Mouse (Mus musculus): Measurements from ENCODE around the gene Mpp2. TPM values are rescaled to one million over a fixed set of nuclear protein-coding genes. Genes with fewer than 3 reads are reported as not detected.
A peak's percentile ranks its signal among the peaks of the same experiment; 100 is the strongest.

The Mpp2 gene
- polyA plus RNA-seq, 1 experiment from 2014 or later = 10.2 TPM

DNA sequence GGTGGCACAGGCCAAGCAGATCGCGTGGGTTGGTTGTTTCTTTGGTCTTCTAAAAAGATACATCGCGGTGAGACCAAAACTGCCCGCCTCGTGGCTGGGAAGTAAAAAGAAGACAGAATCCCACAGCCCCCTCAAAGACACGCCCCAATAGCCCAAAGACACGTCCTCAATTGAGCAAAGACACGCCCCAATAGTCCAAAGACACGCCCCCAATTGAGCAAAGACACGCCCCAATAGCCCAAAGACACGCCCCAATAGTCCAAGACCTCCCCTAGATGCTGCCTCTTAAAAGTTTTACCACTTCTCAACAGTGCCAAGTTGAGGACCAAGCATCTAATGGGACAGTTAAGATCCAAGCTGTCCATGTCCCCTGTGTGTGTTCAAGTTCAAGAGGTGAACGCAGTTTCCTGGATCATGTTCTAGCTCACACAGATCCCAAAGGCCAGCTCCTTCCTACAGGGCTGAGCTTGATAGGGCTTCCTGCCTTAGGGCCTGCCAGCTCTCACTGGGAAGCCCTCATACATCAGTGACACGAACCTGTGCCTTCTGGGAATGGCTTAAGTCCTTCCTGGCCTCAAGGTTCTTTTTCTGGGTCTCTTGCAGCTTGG lies 38.3 kb downstream of the Mpp2 start:
- ATAC-seq (ENCODE audit: low read depth) (no peak), DNase-seq (no peak)
- WGBS (ENCODE audit: insufficient replicate concordance) = 51% methylated on average over 14 of the region's 14 CpGs
- Histone ChIP-seq H3K27ac (no peak overlapping the region), H3K9me3 (replicated peaks) (0 out of 2 replicates have a peak, but pooled peaks cover 6% of the 10 kb centered on the region), H3K4me1 (replicated peaks) (no peaks in the 10 kb centered on the region), H3K9ac (no peak overlapping the region), H3K4me3 (replicated peaks) (no peak overlapping the region), H3K27me3 (0 out of 2 replicates have a peak, but pooled peaks cover 17% of the 10 kb centered on the region), H3K36me3 (no peaks in the 10 kb centered on the region), H3K4me2 (no peak overlapping the region)

DNA sequence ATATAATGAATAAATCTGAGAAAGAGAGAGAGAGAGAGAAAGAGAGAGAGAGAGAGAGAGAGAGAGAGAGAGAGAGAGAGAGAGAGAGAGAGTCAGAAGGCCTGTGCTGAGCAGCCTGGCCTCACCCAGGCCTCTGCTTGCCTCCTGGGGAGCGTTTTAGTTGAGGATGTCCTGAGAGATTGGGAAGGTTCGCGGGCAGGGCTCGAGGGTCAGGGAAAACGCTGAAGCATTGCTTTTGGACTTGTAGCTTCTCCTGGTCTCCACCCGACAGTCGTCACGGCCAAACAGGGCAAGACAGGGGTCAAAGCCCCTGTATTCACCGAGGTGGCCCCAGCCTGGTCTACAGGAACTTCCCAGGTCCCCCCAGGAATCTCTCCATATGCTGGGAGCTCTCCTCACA lies 41.7 kb downstream of the Mpp2 start:
- WGBS (ENCODE audit: insufficient replicate concordance) = 64% methylated on average over 9 of the region's 9 CpGs
- H3K4me3 ChIP-seq (replicated peaks) = no peak overlapping the region
- no peaks in the 10 kb centered on the region for H3K36me3 ChIP-seq
- no peak overlapping the region for H3K27ac ChIP-seq
- H3K4me2 ChIP-seq = no peak overlapping the region
- no peaks in the 10 kb centered on the region for H3K27me3 ChIP-seq
- H3K9ac ChIP-seq = no peak overlapping the region
- DNase-seq = no peak
- H3K4me1 ChIP-seq (replicated peaks) = no peaks in the 10 kb centered on the region
- 0 out of 2 replicates have a peak, but pooled peaks cover 6% of the 10 kb centered on the region for H3K9me3 ChIP-seq (replicated peaks)
- no peak for ATAC-seq (ENCODE audit: low read depth)

DNA sequence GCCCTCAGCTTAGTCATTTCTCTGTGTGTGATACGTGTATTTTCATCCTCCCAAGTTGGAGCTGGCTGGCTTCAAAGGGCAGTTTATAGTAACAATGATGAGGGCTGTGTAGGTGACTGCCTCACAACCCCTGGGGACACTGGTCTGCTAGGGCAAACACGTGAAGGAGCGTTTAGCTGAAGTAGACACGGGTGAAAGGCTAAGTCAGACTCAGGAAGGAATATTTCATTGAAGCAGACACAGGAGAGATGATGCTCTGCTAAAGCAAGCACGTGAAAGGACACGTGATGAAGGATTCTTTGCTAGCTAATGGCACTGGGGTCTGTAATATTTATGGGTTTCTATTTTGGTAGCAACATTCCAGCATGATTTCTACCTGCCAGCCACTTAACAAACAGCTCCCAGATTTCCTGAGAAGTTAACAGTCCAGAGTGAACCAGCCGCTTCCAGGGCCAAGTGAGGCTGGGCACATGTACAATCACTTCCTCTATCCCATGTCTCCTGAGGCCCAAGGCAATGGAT lies 43.6 kb downstream of the Mpp2 start:
- H3K27ac ChIP-seq = no peak overlapping the region
- 70% methylated on average over 7 of the region's 7 CpGs for WGBS (ENCODE audit: insufficient replicate concordance)

DNA sequence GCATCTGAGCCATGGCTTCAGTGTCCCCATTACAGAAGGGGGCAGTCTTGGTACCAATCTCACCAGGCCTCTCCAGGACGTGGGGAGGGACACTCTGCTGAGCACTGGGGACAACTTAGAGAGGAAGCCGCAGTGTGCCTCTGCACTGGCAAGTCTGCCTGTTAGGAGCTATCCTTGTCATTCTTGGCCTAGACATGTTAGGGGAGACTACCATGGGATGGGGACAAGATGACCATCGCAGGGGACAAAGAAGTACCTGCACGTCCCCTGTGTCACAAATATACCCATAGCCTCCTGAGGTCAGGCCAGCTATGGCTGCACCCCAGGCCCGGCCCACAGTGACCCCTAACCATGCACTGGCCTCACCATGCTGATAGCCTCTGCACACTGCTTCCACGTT lies 44.9 kb downstream of the Mpp2 start:
- Histone ChIP-seq H3K4me1 (replicated peaks) (no peaks in the 10 kb centered on the region; the same call in 1 of the 2 replicates), H3K27ac (no peak overlapping the region), H3K4me3 (replicated peaks) (no peak overlapping the region), H3K27me3 (no peaks in the 10 kb centered on the region; the same call in 1 of the 2 replicates), H3K4me2 (no peak overlapping the region), H3K9me3 (replicated peaks) (0 out of 2 replicates have a peak, but pooled peaks cover 6% of the 10 kb centered on the region), H3K9ac (no peak overlapping the region), H3K36me3 (no peaks in the 10 kb centered on the region)
- WGBS (ENCODE audit: insufficient replicate concordance) = 66% methylated on average over 6 of the region's 6 CpGs
- DNase-seq (no peak), ATAC-seq (ENCODE audit: low read depth) (no peak)

More for the DNA sequence above, 43.6 kb downstream of the Mpp2 start:
- Histone ChIP-seq H3K4me3 (replicated peaks) (no peak overlapping the region), H3K27me3 (no peaks in the 10 kb centered on the region), H3K9me3 (replicated peaks) (0 out of 2 replicates have a peak, but pooled peaks cover 6% of the 10 kb centered on the region), H3K4me1 (replicated peaks) (no peaks in the 10 kb centered on the region; the same call in 1 of the 2 replicates), H3K9ac (no peak overlapping the region), H3K4me2 (no peak overlapping the region), H3K36me3 (no peaks in the 10 kb centered on the region)
- ATAC-seq (ENCODE audit: low read depth) = no peak
- no peak for DNase-seq

DNA sequence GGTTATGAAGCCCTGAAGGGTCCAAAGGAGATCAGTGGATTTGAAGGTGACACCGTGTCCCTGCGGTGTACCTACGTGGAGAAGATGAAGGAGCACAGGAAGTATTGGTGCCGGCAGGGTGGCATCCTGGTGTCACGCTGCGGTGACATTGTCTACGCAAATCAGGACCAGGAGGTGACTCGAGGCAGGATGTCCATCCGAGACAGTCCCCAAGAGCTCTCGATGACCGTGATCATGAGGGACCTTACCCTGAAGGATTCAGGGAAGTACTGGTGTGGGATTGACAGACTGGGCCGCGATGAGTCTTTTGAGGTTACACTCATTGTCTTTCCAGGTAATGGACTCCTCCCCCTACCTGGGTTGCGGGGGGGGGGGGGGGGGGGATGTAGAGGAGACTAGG lies 45.3 kb downstream of the Mpp2 start:
- H3K9ac ChIP-seq = no peak overlapping the region
- no peak overlapping the region for H3K27ac ChIP-seq
- no peak overlapping the region for H3K4me2 ChIP-seq
- no peak for DNase-seq
- WGBS (ENCODE audit: insufficient replicate concordance) = 77% methylated on average over 14 of the region's 14 CpGs
- no peaks in the 10 kb centered on the region; the same call in 1 of the 2 replicates for H3K27me3 ChIP-seq
- H3K4me3 ChIP-seq (replicated peaks) = no peak overlapping the region
- H3K9me3 ChIP-seq (replicated peaks) = 0 out of 2 replicates have a peak, but pooled peaks cover 6% of the 10 kb centered on the region
- no peaks in the 10 kb centered on the region; the same call in 1 of the 2 replicates for H3K4me1 ChIP-seq (replicated peaks)
- ATAC-seq (ENCODE audit: low read depth) = no peak
- no peaks in the 10 kb centered on the region for H3K36me3 ChIP-seq

DNA sequence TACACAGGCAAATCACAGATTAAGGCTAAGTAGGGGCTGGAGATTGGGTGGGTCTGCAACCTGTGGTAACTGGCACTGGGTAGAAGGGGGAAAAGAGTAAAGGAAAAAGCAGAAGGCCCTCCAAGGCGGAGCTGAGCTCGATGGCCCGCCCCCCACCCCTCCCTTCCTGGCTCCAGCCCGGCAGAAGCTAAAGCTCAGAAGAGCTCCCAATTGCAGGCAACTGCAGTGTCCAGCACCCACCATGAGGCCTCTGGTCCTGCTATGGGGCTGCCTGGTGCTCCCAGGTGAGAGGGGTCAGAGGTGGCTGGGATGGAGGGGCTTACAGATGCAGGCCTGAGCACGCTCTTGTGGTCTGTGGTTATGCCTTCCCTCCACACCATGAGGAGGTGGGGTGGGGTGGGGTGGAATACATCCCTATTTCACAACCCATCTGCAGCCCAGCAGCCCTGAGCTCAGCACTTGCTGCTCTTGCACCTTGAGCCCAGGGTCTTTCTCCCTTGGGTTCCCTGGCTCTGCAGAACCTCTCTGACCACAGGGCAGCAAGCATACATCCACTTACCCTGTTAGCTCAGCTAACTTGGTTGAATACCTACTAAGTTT lies 46.9 kb downstream of the Mpp2 start, which contains the start of gene Cd300lg:
TSS of gene Cd300lg (plus strand) at position 160 of the 600 bp plus-strand sequence.
- 0 out of 2 replicates have a peak, but pooled peaks cover 6% of the 10 kb centered on the region for H3K9me3 ChIP-seq (replicated peaks)
- H3K27ac ChIP-seq = no peak within 1 kb of the TSS
- H3K4me1 ChIP-seq (replicated peaks) = no peaks in the 10 kb centered on the region; the same call in 1 of the 2 replicates
- ATAC-seq (ENCODE audit: low read depth) (no peak), DNase-seq (no peak)
- H3K4me2 ChIP-seq = no peak within 1 kb of the TSS
- H3K9ac ChIP-seq = no peak within 1 kb of the TSS
- no peak within 1 kb of the TSS for H3K4me3 ChIP-seq (replicated peaks)
- WGBS (ENCODE audit: insufficient replicate concordance) = 14% methylated on average over 5 of the region's 5 CpGs
- H3K36me3 ChIP-seq = no peaks in the 10 kb centered on the region
- H3K27me3 ChIP-seq = peaks cover 7% of the 10 kb centered on the region; the same call in 1 of the 2 replicates

DNA sequence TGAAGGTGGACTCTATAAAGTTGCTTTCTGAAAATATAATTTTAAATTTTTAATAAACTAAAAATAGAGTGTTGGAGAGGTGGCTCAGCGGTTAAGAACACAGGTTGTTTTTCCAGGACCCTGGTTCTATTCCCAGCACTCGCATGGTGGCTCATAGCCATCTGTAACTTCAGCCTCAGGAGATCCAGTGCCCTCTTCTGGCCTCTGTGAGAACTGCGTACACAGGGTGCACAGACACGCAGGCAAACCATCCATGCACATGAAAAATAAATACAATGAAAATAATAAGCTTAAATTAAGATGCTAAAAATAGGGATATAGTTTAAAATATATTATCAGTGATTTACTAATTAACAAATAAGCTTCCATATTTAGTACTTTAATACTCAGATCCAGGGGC lies 47.7 kb downstream of the Mpp2 start:
- H3K27me3 ChIP-seq = peaks cover 7% of the 10 kb centered on the region; the same call in 1 of the 2 replicates
- no peak for ATAC-seq (ENCODE audit: low read depth)
- H3K4me3 ChIP-seq (replicated peaks) = no peak overlapping the region
- H3K36me3 ChIP-seq = no peaks in the 10 kb centered on the region
- no peak for DNase-seq
- no peak overlapping the region for H3K27ac ChIP-seq
- H3K4me1 ChIP-seq (replicated peaks) = no peaks in the 10 kb centered on the region; the same call in 1 of the 2 replicates
- 57% methylated on average over 4 of the region's 4 CpGs for WGBS (ENCODE audit: insufficient replicate concordance)
- H3K4me2 ChIP-seq = no peak overlapping the region
- no peak overlapping the region for H3K9ac ChIP-seq
- H3K9me3 ChIP-seq (replicated peaks) = 0 out of 2 replicates have a peak, but pooled peaks cover 6% of the 10 kb centered on the region

DNA sequence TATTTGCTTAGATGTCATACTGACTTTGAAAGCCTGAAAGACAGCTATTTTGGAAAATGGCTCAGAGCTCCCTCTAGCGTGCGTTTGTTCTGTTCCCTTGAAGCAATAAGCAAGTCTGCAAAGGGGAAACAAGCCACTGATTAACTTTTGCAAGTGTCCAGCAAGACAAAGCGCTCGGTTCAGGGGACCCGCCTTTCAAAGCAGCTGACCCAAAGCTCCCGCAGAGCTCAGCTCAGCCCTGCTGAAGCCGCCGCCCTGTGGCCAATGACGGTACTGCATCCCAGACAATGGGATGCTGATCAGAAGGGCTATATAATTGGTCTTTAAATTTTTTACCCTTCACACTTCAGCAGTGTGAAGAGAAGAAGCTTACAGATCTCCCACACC lies 48.2 kb downstream of the Mpp2 start:
- peak; percentile 63 for ATAC-seq (ENCODE audit: low read depth)
- Histone ChIP-seq H3K4me1 (replicated peaks) (no peaks in the 10 kb centered on the region; the same call in 1 of the 2 replicates), H3K9ac (no peak overlapping the region), H3K27ac (no peak overlapping the region), H3K4me2 (no peak overlapping the region), H3K9me3 (replicated peaks) (0 out of 2 replicates have a peak, but pooled peaks cover under 1% of the 10 kb centered on the region), H3K4me3 (replicated peaks) (no peak overlapping the region), H3K27me3 (peaks cover 7% of the 10 kb centered on the region; the same call in 1 of the 2 replicates), H3K36me3 (no peaks in the 10 kb centered on the region)
- 1% methylated on average over 9 of the region's 9 CpGs for WGBS (ENCODE audit: insufficient replicate concordance)
- peak; percentile 63 for DNase-seq

DNA sequence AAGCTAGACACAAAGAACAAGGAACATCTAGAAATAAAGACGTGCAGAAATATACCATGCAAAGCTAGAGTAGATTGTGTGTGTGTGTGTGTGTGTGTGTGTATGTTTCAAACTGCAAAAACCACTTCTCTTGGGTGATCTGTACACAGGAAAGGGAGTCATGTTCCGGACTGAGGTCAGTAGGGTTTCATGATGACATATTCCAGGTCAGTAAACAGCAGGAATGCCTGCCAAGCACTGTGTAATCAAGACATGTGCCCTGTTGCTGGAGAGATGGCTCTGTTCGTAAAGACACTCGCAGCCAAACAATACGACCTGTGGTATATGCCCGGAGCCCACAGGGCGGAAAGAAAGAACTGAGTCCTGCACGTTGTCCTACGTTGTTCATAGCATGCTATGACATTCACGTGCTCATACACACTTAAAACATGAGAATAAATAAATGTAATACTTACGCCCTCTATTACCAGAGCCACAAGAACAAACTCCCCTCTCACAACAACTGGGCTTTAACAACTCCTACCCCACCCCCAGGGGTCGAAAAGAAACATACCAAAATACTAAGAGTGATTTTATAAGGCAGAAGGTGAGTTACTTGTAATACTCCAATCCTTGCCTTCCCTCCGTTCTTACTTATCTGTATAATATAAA lies 48.7 kb downstream of the Mpp2 start:
- H3K36me3 ChIP-seq = no peaks in the 10 kb centered on the region
- ATAC-seq (ENCODE audit: low read depth) (no peak), DNase-seq (no peak)
- H3K27me3 ChIP-seq = peaks cover 7% of the 10 kb centered on the region; the same call in 1 of the 2 replicates
- no peak overlapping the region for H3K4me2 ChIP-seq
- H3K9ac ChIP-seq = no peak overlapping the region
- H3K9me3 ChIP-seq (replicated peaks) = no peaks in the 10 kb centered on the region
- no peaks in the 10 kb centered on the region; the same call in 1 of the 2 replicates for H3K4me1 ChIP-seq (replicated peaks)
- no peak overlapping the region for H3K27ac ChIP-seq
- WGBS (ENCODE audit: insufficient replicate concordance) = 64% methylated on average over 13 of the region's 13 CpGs
- H3K4me3 ChIP-seq (replicated peaks) = no peak overlapping the region

DNA sequence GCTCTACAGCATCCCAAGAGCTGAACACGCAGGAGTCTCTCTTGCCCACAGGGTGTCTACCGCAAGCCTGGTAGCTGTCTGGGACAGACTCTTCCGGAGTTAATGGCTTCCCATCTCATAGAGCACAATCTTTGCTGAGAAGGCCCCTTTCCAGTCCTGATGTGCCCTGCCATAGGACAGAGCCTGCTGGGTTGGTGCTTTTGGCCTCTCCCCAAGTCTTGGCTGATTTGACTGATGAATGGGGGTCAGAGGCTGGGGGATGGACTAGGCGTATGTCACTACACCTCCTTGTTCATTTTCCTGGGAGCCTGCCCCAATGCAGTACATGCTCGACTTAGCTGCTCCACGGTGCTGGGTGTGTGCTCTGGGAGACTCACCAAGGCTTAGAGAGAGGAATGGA lies 50.5 kb downstream of the Mpp2 start:
- Histone ChIP-seq H3K27me3 (peaks cover 7% of the 10 kb centered on the region; the same call in 1 of the 2 replicates), H3K27ac (no peak overlapping the region), H3K36me3 (no peaks in the 10 kb centered on the region), H3K9ac (no peak overlapping the region), H3K4me3 (replicated peaks) (no peak overlapping the region), H3K4me2 (no peak overlapping the region), H3K4me1 (replicated peaks) (no peaks in the 10 kb centered on the region; the same call in 1 of the 2 replicates), H3K9me3 (replicated peaks) (no peaks in the 10 kb centered on the region)
- no peak for ATAC-seq (ENCODE audit: low read depth)
- WGBS (ENCODE audit: insufficient replicate concordance) = 72% methylated on average over 6 of the region's 6 CpGs
- DNase-seq = no peak

DNA sequence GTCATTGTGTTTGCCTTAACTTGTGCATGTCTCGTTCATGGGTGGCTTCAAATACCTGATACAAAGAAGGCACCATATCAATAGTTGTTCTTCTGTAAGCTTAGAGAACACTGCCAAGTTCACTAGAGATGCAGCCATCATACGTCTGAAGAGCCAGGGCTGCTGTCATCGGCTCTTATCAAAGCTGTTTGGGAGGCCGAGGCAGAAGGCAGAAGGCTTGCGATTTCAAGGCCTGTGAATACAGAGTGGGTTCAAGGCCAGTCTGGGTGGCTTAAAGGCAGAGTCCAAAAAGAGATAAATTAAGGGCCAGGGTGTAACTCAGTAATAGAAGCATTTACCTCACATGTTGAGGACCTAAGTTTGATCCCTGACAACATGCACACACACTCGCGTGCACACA lies 52.0 kb downstream of the Mpp2 start:
- H3K4me2 ChIP-seq = no peak overlapping the region
- 49% methylated on average over 7 of the region's 7 CpGs for whole genome bisulfite sequencing (ENCODE audit: insufficient replicate concordance)
- no peaks in the 10 kb centered on the region for H3K36me3 ChIP-seq
- no peak overlapping the region for H3K4me3 ChIP-seq (replicated peaks)
- DNase-seq (no peak), ATAC-seq (ENCODE audit: low read depth) (no peak)
- no peak overlapping the region for H3K27ac ChIP-seq
- H3K9ac ChIP-seq = no peak overlapping the region
- H3K4me1 ChIP-seq (replicated peaks) = no peaks in the 10 kb centered on the region; the same call in 1 of the 2 replicates
- no peaks in the 10 kb centered on the region for H3K9me3 ChIP-seq (replicated peaks)
- peaks cover 7% of the 10 kb centered on the region; the same call in 1 of the 2 replicates for H3K27me3 ChIP-seq

Data from liver, embryonic 13.5 days (tissue).